ENCODE assay signal across 16 mouse cellular contexts in the genomic region with DNA sequence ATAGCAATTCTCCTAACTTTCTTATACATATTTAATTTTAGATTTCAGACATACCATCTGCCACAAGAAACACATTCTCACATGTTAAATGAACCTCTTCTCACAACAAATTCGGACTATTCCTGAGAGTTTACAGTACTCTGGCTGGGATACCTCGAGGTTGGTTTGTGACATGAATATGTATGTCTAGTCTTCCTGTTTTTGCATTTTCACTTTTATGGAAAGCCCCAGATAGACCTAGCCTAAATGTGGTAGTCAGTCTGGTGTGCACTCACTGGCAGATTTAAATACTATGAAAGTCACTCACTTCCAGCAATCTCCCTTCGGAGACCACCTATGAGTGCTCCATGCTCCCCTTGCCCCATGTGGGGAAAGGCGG. TPM values are rescaled to one million over a fixed set of nuclear protein-coding genes. Genes with fewer than 3 reads are reported as not detected.
"Had no signal": no experiment of that assay in that cellular context is flagged by ENCODE, and none has a peak within 500 bp of the region (broad histone marks: within the 10 kb centered on the region; RNA-seq: fewer than 3 reads in every experiment).

No protein-coding gene starts in this region.

- H3K4me2 ChIP-seq: midbrain, embryonic 13.5 days; neural tube, embryonic 12.5 days had no signal

- H3K27ac ChIP-seq: kidney, postnatal 0 days; liver, embryonic 14.5 days; midbrain, embryonic 13.5 days; neural tube, embryonic 12.5 days had no signal

- DNase-seq: kidney, postnatal 36 days; layer of hippocampus, adult 9-11 months; layer of hippocampus, postnatal 36 days; lung, adult 2 months; lung, postnatal 4 days; thymus, adult 18-20 months; thymus, postnatal 14 days had no signal

- H3K4me3 ChIP-seq: limb, embryonic 12.5 days; megakaryocyte, embryonic 14.5 days; midbrain, embryonic 13.5 days; neural tube, embryonic 12.5 days had no signal

- ATAC-seq: midbrain, embryonic 13.5 days had no signal

- H3K9me3 ChIP-seq: limb, embryonic 12.5 days; megakaryocyte, embryonic 14.5 days; midbrain, embryonic 13.5 days; neural tube, embryonic 12.5 days had no signal

- H3K9ac ChIP-seq: limb, embryonic 12.5 days; liver, embryonic 14.5 days; midbrain, embryonic 13.5 days; neural tube, embryonic 12.5 days had no signal

- H3K27me3 ChIP-seq: limb, embryonic 12.5 days; megakaryocyte, embryonic 14.5 days; midbrain, embryonic 13.5 days; neural tube, embryonic 12.5 days had no signal

RNA-seq across cellular contexts. Expression of a gene that starts 37.6 kb away (rescaled TPM):
- polyA plus RNA-seq: limb, embryonic 12.5 days; liver, adult 2 months; liver, embryonic 14.5 days; lung, adult 2 months; lung, postnatal 0 days; stomach, embryonic 14.5 days had no signal

RNA-seq across cellular contexts. Expression of a gene that starts 45.8 kb away (rescaled TPM):
- polyA plus RNA-seq: limb, embryonic 12.5 days; liver, adult 2 months; liver, embryonic 14.5 days; lung, adult 2 months; lung, postnatal 0 days; stomach, embryonic 14.5 days had no signal
